Mouse (Mus musculus) testis, adult 2 months (tissue): ENCODE data around the gene Fam228b.

Source experiments
- CTCF ChIP-seq: fragments of 200-500 bp; IDR thresholded peaks from 2 replicates; pipeline ENCODE4 v1.5.1; 2012; ENCODE audit warnings: low read depth, mild to moderate bottlenecking, inconsistent platforms, low read length, moderate library complexity; ENCODE audit not compliant: control insufficient read depth, insufficient read depth, insufficient replicate concordance
- POLR2A ChIP-seq: fragments of 200-500 bp; IDR thresholded peaks from 2 replicates; pipeline ENCODE4 v1.6.1; 2012; ENCODE audit warnings: low read depth, mild to moderate bottlenecking, inconsistent platforms, low read length, moderate library complexity; ENCODE audit not compliant: control insufficient read depth

GRCm38 (mm10) chr12:4708296-4708695, 60.8 kb downstream of the Fam228b start:
- TF ChIP-seq POLR2A (no peak), CTCF (no peak)
